ENCODE assay signal across 9 mouse cellular contexts in the genomic region with DNA sequence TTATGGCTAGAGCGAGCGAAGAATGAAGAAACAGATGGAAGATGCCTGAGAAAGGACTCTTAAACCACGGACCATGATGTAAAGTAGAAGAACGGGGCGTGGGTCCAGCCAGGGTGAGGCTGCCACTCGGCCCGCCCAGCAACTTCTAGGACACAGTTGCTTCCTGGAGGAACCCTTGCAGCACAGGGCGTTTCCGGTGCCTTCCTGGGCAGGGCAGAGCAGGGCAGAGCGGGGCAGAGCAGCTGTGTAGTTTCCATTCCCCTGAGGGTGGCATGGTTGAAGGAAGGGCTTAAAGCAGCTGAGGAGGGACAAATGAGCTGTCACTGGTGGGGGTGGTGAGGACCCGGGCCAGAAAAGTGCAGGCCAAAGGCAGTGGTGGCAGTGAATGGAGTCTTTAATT. TPM values are rescaled to one million over a fixed set of nuclear protein-coding genes. Genes with fewer than 3 reads are reported as not detected.
A peak's percentile ranks its signal among the peaks of the same experiment; 100 is the strongest.
DNase-seq lines count a peak whose midpoint lies in the region; ATAC-seq and TF ChIP-seq lines count a peak whose summit lies in the region.
"Had no signal": no experiment of that assay in that cellular context is flagged by ENCODE, and none has a peak within 500 bp of the region (broad histone marks: within the 10 kb centered on the region; RNA-seq: fewer than 3 reads in every experiment).

No protein-coding gene starts in this region.

- H3K4me3 ChIP-seq in kidney, embryonic 15.5 days (replicated peaks): no peak overlapping the region
- no peak overlapping the region for H3K4me3 ChIP-seq in neural tube, embryonic 13.5 days
- H3K4me3 ChIP-seq in cerebellum, adult 2 months (replicated peaks; ENCODE audit: insufficient read depth, low read depth, low read length): no peak overlapping the region
- H3K4me3 ChIP-seq: limb, embryonic 12.5 days had no signal

- H3K9ac ChIP-seq in kidney, embryonic 15.5 days: no peak overlapping the region
- no peak overlapping the region for H3K9ac ChIP-seq in neural tube, embryonic 13.5 days
- H3K9ac ChIP-seq: limb, embryonic 12.5 days had no signal

- ATAC-seq in kidney, embryonic 15.5 days (replicated peaks; ENCODE audit: low FRiP score): no peak; the same call in 1 of the 2 replicates
- peak; percentile 96 for ATAC-seq in common myeloid progenitor, adult 5-6 weeks (replicated peaks; ENCODE audit: low read depth, poor library complexity, severe bottlenecking)
- 0 out of 2 replicates have a peak, but pooled peaks have one; percentile 29 for ATAC-seq in neural tube, embryonic 13.5 days (ENCODE audit: low read depth)

- peak; percentile 47 for DNase-seq in kidney, adult 11 months
- DNase-seq in liver: peak; percentile 40
- no peak for DNase-seq in cerebellum, adult 2 months
- no peak for DNase-seq in embryo, embryonic 10.5 days (ENCODE audit: low spot score)
- DNase-seq in ovary, postnatal 36 days (ENCODE audit: low spot score): no peak

- no peak for TF ChIP-seq CTCF in cerebellum, adult 2 months (IDR thresholded peaks at IDR 0.05; ENCODE audit: borderline replicate concordance, insufficient read depth, low read depth, low read length)

- H3K36me3 ChIP-seq in kidney, embryonic 15.5 days: peaks cover 13% of the 10 kb centered on the region
- peaks cover 29% of the 10 kb centered on the region for H3K36me3 ChIP-seq in neural tube, embryonic 13.5 days

- no peak for TF ChIP-seq POLR2A in cerebellum, adult 2 months (IDR thresholded peaks at IDR 0.05; ENCODE audit: borderline replicate concordance, insufficient read depth, low read length)

- H3K4me2 ChIP-seq in kidney, embryonic 15.5 days: no peak overlapping the region
- H3K4me2 ChIP-seq in neural tube, embryonic 13.5 days: no peak overlapping the region
- H3K4me2 ChIP-seq: limb, embryonic 12.5 days had no signal

- H3K9me3 ChIP-seq in kidney, embryonic 15.5 days (replicated peaks): no peaks in the 10 kb centered on the region
- H3K9me3 ChIP-seq in neural tube, embryonic 13.5 days: no peaks in the 10 kb centered on the region
- H3K9me3 ChIP-seq: limb, embryonic 12.5 days had no signal

- 77% methylated on average over 11 of the region's 11 CpGs for WGBS in kidney, embryonic 15.5 days
- 77% methylated on average over 11 of the region's 11 CpGs for whole genome bisulfite sequencing in neural tube, embryonic 13.5 days
- WGBS in cerebellum, adult 2 months: 68% methylated on average over 11 of the region's 11 CpGs

- no peak overlapping the region for H3K27ac ChIP-seq in kidney, embryonic 15.5 days
- H3K27ac ChIP-seq in neural tube, embryonic 13.5 days (replicated peaks): no peak overlapping the region
- no peak overlapping the region for H3K27ac ChIP-seq in cerebellum, adult 2 months (ENCODE audit: insufficient read depth, low read length)
- H3K27ac ChIP-seq: limb, embryonic 12.5 days had no signal

- H3K27me3 ChIP-seq in kidney, embryonic 15.5 days: no peaks in the 10 kb centered on the region
- H3K27me3 ChIP-seq in neural tube, embryonic 13.5 days: no peaks in the 10 kb centered on the region
- no peaks in the 10 kb centered on the region for H3K27me3 ChIP-seq in cerebellum, adult 2 months (ENCODE audit: control insufficient read depth, insufficient read depth, low read length)
- H3K27me3 ChIP-seq: limb, embryonic 12.5 days had no signal

- no peaks in the 10 kb centered on the region for H3K4me1 ChIP-seq in kidney, embryonic 15.5 days
- 0 out of 2 replicates have a peak, but pooled peaks cover 7% of the 10 kb centered on the region for H3K4me1 ChIP-seq in neural tube, embryonic 13.5 days (replicated peaks)
- H3K4me1 ChIP-seq in cerebellum, adult 2 months (ENCODE audit: control insufficient read depth, insufficient read depth, low read length): peaks cover 4% of the 10 kb centered on the region; the same call in 1 of the 2 replicates

RNA-seq across cellular contexts. Expression of gene Rab31, which starts 48.3 kb away (rescaled TPM):
- polyA plus RNA-seq in kidney, embryonic 15.5 days (2015; fragmentation: Nextera tagmentation; extraction: Ambion mirVana): 32.9 and 33.6 TPM in 2 replicates
- total RNA-seq in common myeloid progenitor, adult 5-6 weeks (2017): 45.9 and 56.4 TPM in 2 replicates
- polyA plus RNA-seq in neural tube, embryonic 13.5 days (2015; fragmentation: Nextera tagmentation; extraction: Ambion mirVana): 65.5 and 71.7 TPM in 2 replicates
- 71.4 and 79.7 TPM in 2 replicates for polyA plus RNA-seq in cerebellum, adult 2 months (2012; rRNA removed)

RNA-seq across cellular contexts. Expression of gene Ppp4r1, which starts 58.1 kb away (rescaled TPM):
- polyA plus RNA-seq in kidney, embryonic 15.5 days (2015; fragmentation: Nextera tagmentation; extraction: Ambion mirVana): 42.3 and 44.6 TPM in 2 replicates
- 53.1 and 60.4 TPM in 2 replicates for total RNA-seq in common myeloid progenitor, adult 5-6 weeks (2017)
- polyA plus RNA-seq in neural tube, embryonic 13.5 days (2015; fragmentation: Nextera tagmentation; extraction: Ambion mirVana): 44.7 and 46.0 TPM in 2 replicates
- polyA plus RNA-seq in cerebellum, adult 2 months (2012; rRNA removed): 71.5 and 72.9 TPM in 2 replicates

Comparison
In these comparisons a context has a peak if more than half of its experiments do, and no peak if none do; other contexts are left out.
1. DNase-seq: peak in kidney, adult 11 months (single experiment) and liver (single experiment); none in cerebellum, adult 2 months (0 of 2), embryo, embryonic 10.5 days (single experiment) and ovary, postnatal 36 days (single experiment).